Mouse (Mus musculus) kidney, adult 8-10 months (tissue): ENCODE measurements around the gene Map3k13.
A peak's percentile ranks its signal among the peaks of the same experiment; 100 is the strongest.

Source experiments
- DNase-seq, 2 experiments: peaks; one replicate each; pipeline ENCODE4 v3.0.0; 2022

Map3k13 gene

GRCm38 (mm10) chr16:21916681-21917080 lies 122.5 kb downstream of the Map3k13 start:
- no peak for DNase-seq

- DNase-seq = no peak
These were observed 134.3 kb downstream of the Map3k13 start for GRCm38 (mm10) chr16:21928471-21928870.

- peak; percentile 89 to 93 for DNase-seq
These were observed 152.9 kb downstream of the Map3k13 start, which contains the start of gene Tmem41a for GRCm38 (mm10) chr16:21946761-21947715. TSS of gene Tmem41a (minus strand) at chr16:21947552.

GRCm38 (mm10) chr16:21955591-21955990 lies 161.4 kb downstream of the Map3k13 start:
- DNase-seq = no peak

GRCm38 (mm10) chr16:21965576-21965975 lies 171.4 kb downstream of the Map3k13 start:
- DNase-seq = no peak

GRCm38 (mm10) chr16:21969874-21970273 lies 175.7 kb downstream of the Map3k13 start:
- DNase-seq = no peak

GRCm38 (mm10) chr16:21970536-21970935 lies 176.4 kb downstream of the Map3k13 start:
- DNase-seq = no peak

GRCm38 (mm10) chr16:21971446-21971845 lies 177.3 kb downstream of the Map3k13 start:
- DNase-seq = no peak

GRCm38 (mm10) chr16:21976203-21976602 lies 182.1 kb downstream of the Map3k13 start:
- no peak for DNase-seq

GRCm38 (mm10) chr16:21977347-21977746 lies 183.2 kb downstream of the Map3k13 start:
- DNase-seq = no peak
